Mouse (Mus musculus) liver, adult 2 months (tissue): ENCODE measurements around the gene Col23a1.

Experiments used
- CTCF ChIP-seq: fragments of 200-500 bp; IDR thresholded peaks from 2 replicates; pipeline ENCODE4 v1.5.1; 2011; ENCODE audit warnings: low read depth, low read length, control low read depth
- POLR2A ChIP-seq: fragments of 200-500 bp; IDR thresholded peaks from 2 replicates; pipeline ENCODE4 v1.6.1; 2011; ENCODE audit warnings: low read length, control low read depth; ENCODE audit not compliant: insufficient read depth; ENCODE audit errors: extremely low read depth

- TF ChIP-seq POLR2A (no peak), CTCF (no peak)
Measured at GRCm38 (mm10) chr11:51426155-51426554, 136.4 kb downstream of the Col23a1 start.
